Mouse (Mus musculus) c-Kit-negative CD71-positive TER-119-positive erythroid progenitor cells, embryonic 14.5 days (primary cell): ENCODE measurements around the gene Emid1.
"Not testable (repeated sequence)": the region's sequence is repeated elsewhere in the genome, so short reads cannot be mapped to it uniquely, and the experiment has no call there.

Experiments
- DNase-seq: peaks from one replicate; pipeline ENCODE4 v3.0.0-alpha.2; 2013; ENCODE audit warnings: low read depth, low spot score

The Emid1 gene

DNA sequence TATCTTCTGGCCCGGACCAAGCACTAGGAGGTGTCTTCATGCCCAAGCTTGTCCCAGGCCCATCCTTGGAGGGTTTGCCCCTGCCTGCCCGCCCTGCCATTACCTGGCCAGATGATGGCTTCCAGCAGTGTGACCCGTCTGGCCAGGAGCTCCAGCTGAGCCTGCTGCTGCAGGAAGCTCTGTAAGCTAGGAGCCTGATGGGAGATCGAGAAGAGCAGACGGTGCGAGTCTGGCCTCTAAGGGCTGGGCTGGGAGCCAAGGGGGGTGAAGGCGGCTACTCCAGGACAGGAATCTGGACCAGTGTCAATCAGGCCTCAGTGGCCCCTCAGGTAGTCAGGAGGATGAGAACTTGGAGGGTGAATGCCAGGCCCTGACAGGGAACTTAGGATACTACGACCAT is 42.6 kb downstream of the Emid1 start:
- DNase-seq = no peak

GRCm38 (mm10) chr11:5103986-5104509 is 48.0 kb downstream of the Emid1 start:
- DNase-seq = no peak

- no peak for DNase-seq
Observed at GRCm38 (mm10) chr11:5102384-5102783, 49.7 kb downstream of the Emid1 start.

DNA sequence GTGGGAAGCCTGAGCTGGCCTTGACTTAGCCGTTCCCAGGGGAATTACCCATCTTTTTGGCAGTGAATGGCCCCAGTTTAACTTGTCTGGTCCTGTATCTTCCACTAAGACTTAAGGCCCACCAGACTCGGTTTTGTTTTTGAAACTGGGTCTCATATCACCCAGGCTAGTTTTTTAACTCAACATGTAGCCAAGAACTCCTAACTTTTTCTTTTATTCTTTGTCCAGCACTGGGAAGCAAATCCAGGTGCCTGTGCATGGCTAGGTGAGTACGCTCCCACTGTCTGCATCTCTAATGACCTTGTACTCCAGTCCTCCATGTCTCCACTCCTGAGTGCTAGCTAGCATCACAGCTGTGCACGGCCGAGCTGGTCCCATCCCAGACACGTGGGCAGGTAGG is 50.4 kb downstream of the Emid1 start:
- DNase-seq = no peak

DNA sequence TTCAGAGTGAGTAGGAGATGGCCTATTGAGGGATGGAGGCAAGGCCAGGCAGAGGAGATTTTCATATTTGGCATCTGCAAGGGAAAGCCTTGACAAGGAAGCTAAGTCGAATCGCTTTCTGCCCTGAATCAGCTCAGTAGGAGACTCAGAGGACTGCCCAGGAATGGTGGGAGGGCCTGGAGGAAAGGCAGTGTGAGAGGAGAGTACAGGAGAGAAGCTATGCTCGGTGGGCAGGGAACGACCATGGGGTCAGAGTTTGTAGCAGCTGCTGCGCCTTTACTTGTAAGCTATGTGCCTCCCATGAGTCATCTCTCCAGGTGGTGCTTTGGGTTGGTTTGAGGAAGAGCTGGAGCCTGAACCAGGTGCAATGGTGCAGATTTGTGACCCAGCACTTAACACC is 51.3 kb downstream of the Emid1 start:
- DNase-seq = no peak

- no peak for DNase-seq
Observed at GRCm38 (mm10) chr11:5100283-5100682, 51.8 kb downstream of the Emid1 start.

DNA sequence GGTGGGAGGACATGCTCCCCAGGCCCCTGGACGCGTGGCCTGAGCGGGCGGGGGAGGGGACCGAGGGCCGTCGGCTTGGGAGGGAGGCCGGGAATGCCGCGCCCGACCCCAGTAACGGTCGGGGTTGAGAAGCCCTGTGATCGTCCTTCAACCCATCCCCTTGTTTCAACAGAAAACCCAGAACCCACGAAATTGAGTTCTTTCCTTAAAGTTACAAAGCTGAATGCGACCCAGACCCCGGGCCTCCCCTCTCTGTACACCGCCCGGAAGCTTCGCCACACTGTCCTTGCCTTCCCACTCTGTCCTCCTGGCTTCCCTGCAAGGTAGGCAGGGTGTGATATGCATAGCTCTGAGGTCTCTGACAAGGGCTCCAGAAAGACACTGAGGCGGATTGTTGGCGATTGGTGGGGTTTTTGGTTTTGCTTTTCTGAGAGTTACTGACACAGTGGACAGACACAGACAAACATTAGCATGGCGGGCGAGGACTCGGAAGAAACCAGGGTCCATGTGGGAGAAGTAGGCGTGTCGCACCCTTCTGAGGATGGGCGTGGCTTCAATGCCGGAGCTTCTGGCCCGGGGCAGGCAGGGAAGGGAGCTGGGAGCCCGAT is 52.4 kb downstream of the Emid1 start:
- DNase-seq = peak; percentile 72

DNA sequence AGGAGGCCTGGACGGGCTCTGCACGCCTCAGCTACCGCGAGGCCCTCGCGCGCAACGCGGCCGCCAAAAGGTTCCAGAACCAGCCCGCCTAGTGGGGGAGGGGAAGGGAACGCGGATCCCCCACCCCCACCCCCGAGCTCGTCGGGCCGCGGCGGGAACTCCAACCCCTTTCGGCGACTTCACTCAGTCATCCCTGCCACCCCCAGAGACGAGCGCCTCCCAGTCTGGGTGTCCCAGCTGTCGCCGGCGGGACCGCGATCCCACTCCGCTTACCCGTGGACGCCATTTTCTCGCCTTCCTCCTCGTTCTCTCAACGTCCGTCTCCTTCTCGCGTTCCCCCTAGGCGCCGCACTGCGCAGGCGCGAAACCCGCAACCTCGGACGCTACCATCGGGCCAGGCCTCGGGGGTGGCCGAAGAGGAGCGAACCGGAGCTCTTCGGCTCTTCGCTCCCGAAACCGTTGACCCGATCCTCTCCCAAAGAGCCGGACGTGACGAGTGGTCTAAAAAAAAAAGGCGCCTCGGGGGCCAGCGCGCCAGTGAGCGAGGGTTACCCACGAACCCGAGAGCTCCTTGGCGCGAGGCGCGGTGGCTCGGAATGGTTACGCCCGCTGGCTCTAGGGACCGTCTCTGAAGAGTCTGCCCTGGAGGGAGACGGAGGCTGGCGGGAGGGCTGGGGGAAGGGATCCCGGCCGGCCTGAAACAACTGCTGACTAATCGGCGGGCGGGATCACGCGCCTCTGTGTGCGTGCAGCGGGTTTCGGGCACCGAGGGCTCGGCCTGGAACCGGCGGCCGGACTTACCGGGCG is 53.1 kb downstream of the Emid1 start, which contains the start of the genes Rhbdd3 and Ewsr1:
Gene Rhbdd3 (plus strand): TSS at position 191 of the 807 bp plus-strand sequence.
Gene Ewsr1 (minus strand): TSS at position 531 of the 807 bp plus-strand sequence.
- peak; percentile 98 for DNase-seq

GRCm38 (mm10) chr11:5098035-5098735 is 53.9 kb downstream of the Emid1 start:
- peak; percentile 60 for DNase-seq

GRCm38 (mm10) chr11:5096480-5097020 is 55.5 kb downstream of the Emid1 start:
- no peak for DNase-seq

DNA sequence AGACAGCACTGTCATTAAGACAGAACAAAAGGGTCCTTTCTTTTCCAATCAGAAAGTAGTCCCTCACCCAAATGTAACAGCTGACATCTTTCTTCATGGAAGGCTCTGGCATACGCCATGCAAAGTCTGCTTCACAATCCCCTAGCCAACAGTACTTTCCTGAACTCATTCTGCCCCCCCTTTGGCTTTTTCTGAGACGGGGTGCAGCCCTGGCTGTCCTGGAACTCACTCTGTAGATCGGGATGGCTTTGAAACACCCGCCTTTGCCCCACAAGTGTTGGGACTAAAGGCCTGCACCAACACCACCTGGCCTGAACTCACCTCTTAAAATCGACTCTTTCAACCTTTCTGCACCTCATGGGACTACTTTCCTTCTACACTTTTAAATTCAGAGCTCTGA is 56.2 kb downstream of the Emid1 start:
- DNase-seq = no peak

- DNase-seq = no peak
Observed at GRCm38 (mm10) chr11:5091706-5092105, 60.4 kb downstream of the Emid1 start.

DNA sequence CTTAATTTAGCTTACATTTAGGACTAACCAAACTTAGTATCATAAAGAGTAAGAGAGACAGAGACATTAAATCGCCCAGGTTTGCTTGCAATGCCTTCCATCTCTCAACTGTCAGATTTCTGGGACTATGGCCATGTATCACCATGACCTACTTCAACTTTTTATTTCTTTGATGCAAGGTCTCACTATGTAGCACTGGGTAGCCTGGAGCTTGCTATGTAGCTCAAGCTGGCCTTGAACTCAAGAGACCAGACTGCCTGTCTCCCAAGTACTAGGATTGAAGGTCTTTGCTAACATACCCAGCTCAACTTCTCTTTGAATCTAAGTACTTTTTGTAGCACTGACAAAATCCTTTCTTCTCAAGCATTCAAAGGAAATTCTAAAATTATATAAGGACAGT is 62.9 kb downstream of the Emid1 start:
- no peak for DNase-seq

- DNase-seq = not testable (repeated sequence)
Observed at GRCm38 (mm10) chr11:5076843-5077242, 75.2 kb downstream of the Emid1 start.

DNA sequence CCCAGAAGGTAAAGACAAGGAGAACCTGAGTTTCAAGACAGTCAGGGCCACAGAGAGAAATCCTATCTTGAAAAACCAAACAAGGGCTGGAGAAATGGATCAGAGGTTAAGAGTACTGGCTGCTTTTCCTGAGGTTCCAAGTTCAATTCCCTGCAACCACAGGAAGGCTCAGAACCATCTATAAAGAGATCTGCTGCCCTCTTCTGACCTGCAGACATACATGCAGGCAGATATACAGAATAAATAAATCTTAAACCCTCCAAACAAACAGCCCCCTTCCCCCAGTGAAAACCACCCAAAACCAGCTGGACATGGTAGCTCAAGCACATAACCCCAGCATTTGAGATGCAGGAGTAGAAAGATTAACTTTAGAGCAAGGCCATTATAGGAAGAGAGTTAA is 76.3 kb downstream of the Emid1 start:
- DNase-seq = no peak

DNA sequence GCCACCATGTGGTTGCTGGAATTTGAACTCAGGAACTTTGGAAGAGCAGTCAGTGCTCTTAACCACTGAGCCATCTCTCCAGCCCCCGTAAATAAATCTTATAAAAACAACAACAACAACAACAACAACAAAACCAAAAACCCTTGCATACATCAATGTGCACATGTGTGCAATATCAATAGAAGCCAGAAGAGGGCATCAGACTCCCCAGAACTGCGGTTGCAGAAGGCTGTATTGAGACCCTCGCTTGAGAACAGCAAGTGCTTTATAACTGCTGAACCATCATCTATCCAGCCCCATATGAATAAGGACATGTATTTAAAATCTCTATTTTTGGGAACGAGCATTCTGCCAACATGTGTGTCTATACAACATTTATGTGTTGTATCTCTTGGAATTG is 77.2 kb downstream of the Emid1 start:
- DNase-seq = no peak

DNA sequence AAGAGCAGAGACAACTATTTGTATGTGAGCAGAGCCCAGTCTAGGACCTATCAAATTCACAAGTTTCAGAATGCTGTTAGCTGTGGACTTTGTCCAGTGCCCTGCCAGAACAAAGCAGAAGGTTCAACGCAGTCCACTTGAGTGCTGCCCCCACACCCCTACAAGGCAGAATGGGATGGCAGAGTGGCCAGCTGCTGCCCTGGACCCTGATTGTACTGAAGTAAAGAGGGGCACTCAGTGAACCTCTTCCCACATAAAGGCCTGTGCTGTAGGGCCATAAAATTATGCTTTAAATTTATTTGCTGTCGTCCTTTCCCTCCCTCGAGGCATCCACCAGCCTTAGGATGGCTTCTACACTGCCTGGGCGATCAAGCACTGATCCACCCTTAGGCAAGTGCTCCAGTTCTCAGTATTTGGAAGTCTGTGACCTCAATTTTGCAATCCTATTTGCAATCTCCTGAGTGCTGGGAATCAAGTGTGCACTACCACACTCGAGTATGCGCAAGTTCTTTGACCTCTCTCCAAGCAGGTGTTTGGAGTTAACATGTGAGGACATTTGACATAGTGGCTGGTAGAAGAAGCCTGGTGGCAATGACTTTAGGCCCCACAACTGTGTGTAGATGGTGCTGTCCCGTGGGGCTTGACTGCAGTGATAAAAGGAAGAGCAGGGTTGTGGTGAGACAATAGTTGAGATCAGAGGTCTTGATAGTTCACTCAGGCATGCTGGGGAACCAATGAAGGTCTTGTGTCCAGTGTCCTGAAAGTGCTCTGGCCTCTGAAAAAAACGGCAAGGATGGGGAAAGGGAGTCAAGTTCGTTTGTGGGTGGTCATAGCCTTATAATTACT is 83.7 kb downstream of the Emid1 start:
- no peak for DNase-seq

DNA sequence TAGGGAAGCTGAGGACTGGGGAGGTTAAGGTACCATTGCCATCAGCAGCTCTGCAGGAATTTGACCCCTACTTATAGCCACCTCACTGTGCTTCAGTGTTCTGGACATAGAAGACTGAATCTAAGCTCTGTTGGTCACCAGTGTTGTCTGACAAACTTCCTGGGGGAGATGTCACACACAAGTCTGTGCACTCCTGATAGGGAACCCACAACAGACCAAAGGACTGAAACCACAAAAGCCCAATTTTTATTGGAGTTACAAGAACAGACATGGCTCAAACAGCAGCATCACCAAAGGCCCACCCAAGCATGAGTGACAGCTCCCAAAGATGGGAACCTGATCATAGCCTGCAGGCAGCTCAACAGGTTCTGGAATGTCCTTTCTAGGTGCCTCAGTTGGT is 85.0 kb downstream of the Emid1 start:
- DNase-seq = no peak

DNA sequence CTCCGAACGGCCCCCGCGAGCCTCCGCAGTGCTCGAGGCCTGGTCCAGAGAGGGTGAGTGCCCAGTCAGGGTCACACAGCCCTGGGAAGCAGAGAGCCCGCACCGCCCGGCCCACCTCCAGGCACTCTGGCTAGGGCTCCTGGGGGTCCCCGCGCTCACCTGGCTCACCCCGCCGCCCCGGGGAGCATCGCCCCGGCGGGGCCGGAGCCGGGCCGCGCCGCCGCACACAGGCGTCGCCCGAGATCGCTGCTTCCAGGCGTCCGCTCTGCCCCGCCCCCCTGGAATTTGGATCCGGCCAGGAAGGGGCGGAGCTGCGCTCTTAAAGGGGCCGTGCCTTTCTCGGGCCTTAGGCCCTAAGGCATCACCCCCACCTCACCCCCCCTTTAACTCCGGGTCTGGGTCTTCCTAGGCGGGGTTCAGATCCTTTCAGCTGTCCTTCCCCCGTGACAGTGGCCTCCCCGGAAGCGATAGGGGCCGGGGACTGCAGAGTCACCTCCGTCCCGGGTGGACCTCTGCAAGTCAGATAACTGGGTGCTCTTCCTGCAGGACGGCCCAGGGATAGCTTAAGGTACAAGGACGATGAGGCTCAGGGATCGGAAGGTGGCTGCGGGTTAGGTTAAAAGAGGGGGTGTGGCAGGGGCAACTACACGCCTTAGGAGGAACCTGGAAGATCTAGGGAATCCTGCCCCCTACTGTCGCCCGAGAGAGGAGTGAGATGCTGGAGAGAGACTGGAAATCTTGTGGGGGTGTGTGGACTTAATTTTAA is 86.8 kb downstream of the Emid1 start, which contains the start of gene Gas2l1:
Gene Gas2l1 (minus strand): TSS at position 272 of the 766 bp plus-strand sequence.
- peak; percentile 79 for DNase-seq
